Mouse (Mus musculus): ENCODE results near the gene Spo11.
A peak's percentile ranks its signal among the peaks of the same experiment; 100 is the strongest.

The Spo11 gene

GRCm38 (mm10) chr2:172959006-172959768 lies 18.3 kb upstream of the Spo11 start:
- DNase-seq (ENCODE audit: low spot score in 2 of 2), result no peak

DNA sequence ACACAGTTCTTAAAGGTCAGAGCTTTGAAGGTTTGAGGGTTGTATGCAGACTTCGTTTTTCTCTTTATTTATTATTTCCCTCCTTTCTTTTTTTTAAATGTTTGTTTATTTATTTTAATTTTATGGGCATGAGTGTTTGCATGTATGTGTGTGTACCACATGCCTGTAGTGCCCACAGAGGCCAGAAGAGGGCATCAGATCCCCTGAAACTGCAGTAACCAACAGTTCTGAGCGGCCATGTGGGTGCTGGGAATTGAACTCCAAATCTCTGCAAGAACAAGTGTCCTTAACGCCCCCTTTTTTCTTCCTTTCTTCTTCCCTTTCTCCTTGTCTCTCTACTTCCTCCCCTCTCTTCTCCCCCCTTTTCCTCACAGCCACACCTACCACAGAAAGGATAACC lies 17.1 kb upstream of the Spo11 start:
- DNase-seq (ENCODE audit: low spot score in 2 of 2), result no peak

DNA sequence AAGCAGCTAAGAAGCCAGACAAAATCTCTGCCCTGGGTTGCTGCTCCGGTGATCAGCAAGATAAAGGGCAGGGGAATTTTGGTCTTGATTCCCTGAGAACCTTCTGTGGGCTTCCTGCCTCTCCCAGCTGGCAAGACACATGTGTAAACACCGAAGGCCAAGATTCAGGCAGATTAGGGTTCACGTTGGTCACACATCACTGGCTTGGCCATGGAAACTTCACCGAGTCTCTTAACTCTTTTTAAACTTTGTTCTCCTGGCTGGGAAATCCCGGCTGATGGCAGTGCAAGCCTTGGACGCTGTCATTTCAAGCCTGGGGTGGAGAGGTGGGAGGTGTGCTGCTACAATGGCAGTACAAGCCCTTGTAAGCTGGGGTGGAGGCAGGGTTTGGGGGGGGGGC lies 16.3 kb upstream of the Spo11 start:
- no peak for DNase-seq (ENCODE audit: low spot score in 2 of 2)

GRCm38 (mm10) chr2:172965249-172965648 lies 12.3 kb upstream of the Spo11 start:
- no peak for DNase-seq (ENCODE audit: low spot score in 2 of 2)

GRCm38 (mm10) chr2:172966480-172966879 lies 11.0 kb upstream of the Spo11 start:
- no peak for DNase-seq (ENCODE audit: low spot score in 2 of 2)

GRCm38 (mm10) chr2:172971865-172972264 lies 5.6 kb upstream of the Spo11 start:
- no peak for DNase-seq (ENCODE audit: low spot score in 2 of 2)

DNA sequence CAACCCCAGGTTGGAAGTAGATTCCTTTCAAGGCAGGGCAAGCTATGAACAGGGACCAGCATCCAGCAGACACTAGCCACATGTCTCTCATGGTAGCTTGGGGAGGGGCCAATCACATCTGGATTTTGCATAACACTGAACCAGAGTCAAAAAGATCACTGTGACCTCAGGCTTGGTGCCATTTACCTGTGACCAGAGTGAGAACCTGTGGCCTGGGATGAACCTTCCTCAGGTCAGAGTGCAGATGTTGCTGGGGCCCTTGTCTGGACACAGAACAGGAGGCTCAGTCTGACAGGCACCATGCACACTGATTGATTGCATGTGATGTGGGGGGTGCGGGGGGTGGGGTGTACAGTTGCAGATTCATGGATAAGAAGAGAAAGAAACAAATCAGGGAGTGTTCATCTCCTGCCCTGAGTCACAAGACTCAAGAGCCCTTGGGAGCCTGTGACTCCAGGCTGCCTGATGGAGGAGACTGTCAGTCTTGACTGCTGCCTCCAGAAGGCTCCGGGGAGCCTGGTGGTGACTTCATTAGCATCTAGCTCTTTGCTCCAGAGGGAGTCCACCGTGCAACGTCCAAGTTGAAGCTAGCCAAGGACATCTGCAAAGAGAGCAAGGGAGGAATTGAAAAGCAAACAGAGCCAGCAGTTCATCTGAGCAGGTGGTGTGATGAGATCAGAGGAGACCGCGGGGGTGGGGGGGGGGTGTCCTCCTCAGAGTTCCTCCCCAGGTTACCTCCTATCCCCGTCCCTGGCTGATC lies 3.5 kb upstream of the Spo11 start:
- DNase-seq (ENCODE audit: low spot score in 2 of 2), result no peak

- no peak for DNase-seq (ENCODE audit: low spot score in 2 of 2)
These were observed 2.8 kb upstream of the Spo11 start for GRCm38 (mm10) chr2:172974701-172975100.

- no peak for DNase-seq (ENCODE audit: low spot score in 2 of 2)
These were observed 2.3 kb upstream of the Spo11 start for GRCm38 (mm10) chr2:172975159-172975558.

DNA sequence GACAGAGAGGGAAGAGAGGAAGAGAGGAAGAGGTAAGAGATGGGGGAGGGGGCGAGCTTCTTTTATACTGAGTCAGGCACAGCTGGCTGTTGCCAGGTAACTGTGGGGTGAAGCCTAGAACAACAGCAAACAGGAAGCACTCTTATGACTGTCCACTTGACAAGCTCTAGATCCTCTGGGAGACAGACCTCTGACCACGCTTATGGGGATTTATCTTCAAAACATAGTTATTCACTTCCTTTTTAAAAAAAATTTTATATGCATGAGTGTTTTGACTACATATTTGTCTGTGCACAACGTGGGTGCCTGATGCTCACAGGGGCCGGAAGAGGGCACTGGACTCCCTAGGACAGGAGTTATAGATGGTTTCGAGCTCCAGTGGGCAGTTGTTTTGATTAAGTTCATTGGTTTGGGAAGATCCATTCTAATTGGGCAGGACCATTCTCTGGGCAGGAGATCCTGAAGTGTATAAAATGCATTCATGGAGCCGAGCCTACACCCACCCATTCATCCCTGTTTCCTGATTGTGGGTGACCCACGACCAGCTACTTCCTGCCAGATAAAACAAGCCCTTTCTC lies 750 bp upstream of the Spo11 start:
- no peak for DNase-seq (ENCODE audit: low spot score in 2 of 2)

GRCm38 (mm10) chr2:172978131-172978633 lies 682 bp downstream of the Spo11 start:
- no peak for DNase-seq (ENCODE audit: low spot score in 2 of 2)

DNA sequence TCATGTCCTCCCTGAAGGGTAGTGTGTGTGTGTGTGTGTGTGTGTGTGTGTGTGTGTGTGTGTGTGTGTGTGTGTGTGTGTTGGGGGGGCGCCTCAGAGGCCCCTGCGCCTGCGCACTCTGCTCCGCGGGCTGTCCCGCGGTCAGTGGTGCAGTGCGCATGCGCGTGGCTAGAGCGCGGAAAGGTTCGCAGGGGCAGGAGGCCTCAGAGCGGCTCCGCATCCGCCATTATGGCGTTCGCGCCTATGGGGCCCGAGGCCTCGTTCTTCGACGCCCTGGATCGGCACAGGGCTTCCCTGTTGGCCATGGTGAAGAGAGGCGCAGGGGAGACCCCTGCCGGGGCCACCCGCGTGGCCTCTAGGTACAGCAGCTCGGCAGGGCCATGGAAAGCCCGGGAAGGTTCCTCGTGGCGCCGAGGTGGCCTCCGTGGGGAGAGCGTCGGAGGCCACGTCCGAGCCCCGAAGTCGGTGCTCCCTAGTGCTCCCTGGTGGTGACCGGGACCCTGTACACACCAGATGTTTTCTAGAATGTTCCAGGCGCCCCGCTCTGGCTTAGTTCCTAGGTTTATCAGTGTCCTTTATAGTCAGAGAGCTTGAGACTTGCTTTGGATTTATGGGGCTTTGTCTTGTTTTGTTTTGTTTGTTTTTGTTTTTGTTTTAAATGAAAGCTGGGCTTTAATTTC lies 2.3 kb downstream of the Spo11 start:
- DNase-seq (ENCODE audit: low spot score in 2 of 2), result no peak

DNA sequence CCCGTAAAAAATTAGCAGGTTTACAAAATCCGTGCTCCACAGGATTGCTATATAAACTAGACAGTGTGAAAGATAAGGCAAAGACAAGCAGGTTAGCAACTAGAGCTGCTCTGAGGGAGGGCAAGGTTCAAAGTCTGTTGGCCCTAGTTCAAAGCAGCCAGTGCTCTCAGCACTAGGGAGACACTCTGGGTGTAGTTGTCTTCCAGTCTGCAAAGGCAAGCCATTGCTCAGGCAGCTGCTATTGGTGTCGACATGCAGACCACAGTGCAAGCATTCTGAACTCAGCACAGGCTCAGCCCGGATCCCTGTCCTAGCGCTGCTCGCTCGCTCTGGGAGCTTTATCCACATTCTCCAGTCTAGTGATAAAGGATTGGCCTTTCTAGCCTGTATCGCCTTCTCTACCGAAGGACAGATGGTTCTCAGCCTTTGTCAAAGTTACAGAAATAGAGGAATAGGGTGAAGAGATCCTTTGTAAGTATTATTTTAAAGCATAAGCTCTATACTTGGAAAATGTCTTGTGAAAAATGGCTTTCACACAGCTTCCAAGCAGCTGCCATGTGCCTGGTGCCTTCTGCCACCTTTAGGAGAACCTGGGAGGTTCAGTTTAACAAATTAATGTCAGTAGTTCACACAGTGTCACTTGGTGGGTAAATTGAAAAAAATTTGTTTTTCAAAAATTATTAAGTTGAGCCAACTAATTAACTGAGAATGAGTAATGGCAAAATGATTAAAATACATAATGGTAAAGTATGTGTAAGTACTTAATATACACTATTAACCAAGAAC lies 5.5 kb downstream of the Spo11 start:
- no peak for DNase-seq (ENCODE audit: low spot score in 2 of 2)

DNA sequence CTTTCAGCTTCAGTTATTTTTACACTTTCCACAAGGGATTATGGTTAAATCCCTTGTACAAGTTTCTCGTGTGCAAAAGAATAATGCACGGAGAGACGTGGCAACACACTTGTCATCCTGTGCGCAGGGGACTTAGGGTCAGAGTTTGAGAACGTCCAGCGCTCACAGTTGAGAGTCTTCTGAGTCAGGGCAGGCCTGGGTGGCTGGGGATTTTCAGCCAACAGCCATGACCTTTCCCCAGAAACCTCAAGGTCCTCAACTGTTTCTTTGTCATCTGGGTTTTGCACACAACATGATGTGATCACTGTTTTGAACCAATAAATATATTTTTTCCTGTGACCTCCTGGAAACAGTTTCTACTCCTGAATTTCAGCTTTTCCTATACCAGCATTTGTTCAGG lies 12.7 kb downstream of the Spo11 start:
- DNase-seq (ENCODE audit: low spot score in 2 of 2), result no peak

GRCm38 (mm10) chr2:172996207-172996606 lies 18.7 kb downstream of the Spo11 start:
- peak; percentile 50 to 81 for DNase-seq (ENCODE audit: low spot score in 2 of 2)

- no peak for DNase-seq (ENCODE audit: low spot score in 2 of 2)
These were observed 20.2 kb downstream of the Spo11 start for GRCm38 (mm10) chr2:172997748-172998147.

DNA sequence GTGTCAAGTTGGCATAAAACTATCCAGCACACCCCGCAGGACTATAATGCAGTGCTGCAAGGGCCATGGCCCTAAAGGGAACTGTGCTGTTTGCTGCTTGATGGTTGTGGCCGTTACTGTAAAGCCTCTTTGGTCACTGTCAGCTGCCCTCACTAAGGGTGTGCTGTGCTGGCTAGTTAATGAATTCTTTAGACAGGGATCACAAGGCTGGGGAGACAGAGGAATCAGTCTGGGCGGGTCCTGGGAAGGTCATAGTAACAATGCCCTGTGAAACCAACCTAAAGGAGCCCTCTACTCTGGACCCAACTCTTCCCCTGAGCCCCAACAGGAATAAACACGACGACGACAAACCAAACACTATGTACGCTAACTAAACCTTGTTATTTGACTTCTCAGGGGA lies 21.0 kb downstream of the Spo11 start:
- no peak for DNase-seq (ENCODE audit: low spot score in 2 of 2)

DNA sequence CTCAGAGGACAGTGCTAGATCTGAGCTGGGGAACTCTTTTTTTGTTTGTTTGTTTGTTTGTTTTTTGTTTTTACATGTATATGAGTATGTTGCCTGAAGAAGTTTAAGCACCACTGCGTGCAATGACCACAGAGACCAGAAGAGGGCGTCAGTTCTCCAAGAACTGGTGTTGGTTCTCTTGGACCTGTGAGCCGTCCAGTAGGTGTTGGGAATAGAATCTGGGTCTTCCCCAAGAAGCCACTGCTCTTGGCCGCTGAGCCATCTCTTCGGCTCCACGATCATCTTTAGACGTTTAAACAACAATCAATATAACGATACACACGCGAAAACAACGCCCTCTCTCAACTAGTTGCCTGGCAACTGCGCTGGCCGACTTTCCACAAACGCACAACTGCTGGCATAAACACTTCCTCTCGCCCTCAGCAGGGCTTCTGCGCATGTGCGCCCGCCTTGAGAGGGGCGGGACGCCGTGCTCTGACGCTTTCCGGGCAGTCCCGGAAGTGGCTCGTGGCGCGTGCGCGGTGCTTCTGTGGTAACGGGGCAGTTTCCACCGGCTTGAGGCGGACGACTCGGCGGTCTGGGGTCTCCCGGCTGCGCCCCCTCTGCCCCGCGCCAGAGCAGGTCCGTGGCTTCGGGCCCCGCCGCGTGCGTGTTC lies 22.3 kb downstream of the Spo11 start, which contains the start of gene Rae1:
Rae1 (plus strand) TSS at position 488 of the 655 bp plus-strand sequence.
- peak; percentile 99 for DNase-seq (ENCODE audit: low spot score in 2 of 2)

GRCm38 (mm10) chr2:173000285-173000652 lies 22.8 kb downstream of the Spo11 start:
- DNase-seq (ENCODE audit: low spot score in 2 of 2), result peak in 1 of 2 experiments; percentile 82

DNA sequence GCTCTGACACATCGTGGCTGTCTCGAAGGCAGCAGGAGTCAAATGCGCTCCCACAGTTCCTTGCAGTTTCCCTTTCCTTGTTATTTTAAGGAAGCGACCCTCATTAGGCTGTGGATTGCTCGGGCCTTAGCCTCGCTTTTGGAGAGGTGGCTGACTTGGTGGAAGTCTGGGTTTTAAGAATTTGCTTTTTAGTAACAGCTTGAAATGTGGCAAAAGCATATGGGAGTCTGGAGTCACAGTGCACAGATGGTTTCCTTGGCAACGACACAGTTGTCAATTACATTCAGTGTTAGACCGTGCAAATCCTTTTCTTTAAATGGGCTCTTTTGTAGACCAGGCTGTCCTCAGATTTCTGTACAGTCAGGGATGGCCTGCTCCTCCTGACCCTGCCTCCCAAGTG lies 23.4 kb downstream of the Spo11 start:
- DNase-seq (ENCODE audit: low spot score in 2 of 2), result no peak

- DNase-seq (ENCODE audit: low spot score in 2 of 2), result no peak
These were observed 26.2 kb downstream of the Spo11 start for GRCm38 (mm10) chr2:173003737-173004136.
